Mouse (Mus musculus) embryonic facial prominence, embryonic 10.5 days (tissue): ENCODE measurements around the gene Rpf2. TPM values are rescaled to one million over a fixed set of nuclear protein-coding genes. Genes with fewer than 3 reads are reported as not detected.

ENCODE experiments used
- DNase-seq: peaks from one replicate; pipeline ENCODE4 v3.0.0-alpha.2; 2017; ENCODE audit warnings: low spot score
- H3K27ac ChIP-seq: fragments of 300-500 bp; sonication (generic); replicated peaks from 2 replicates; pipeline ENCODE4 v1.5.1; 2016; ENCODE audit warnings: mild to moderate bottlenecking
- H3K27me3 ChIP-seq: fragments of 300-500 bp; sonication (generic); replicated peaks from 2 replicates; pipeline ENCODE4 v1.6.1; 2016; ENCODE audit warnings: low read depth, mild to moderate bottlenecking; ENCODE audit not compliant: poor library complexity, severe bottlenecking
- H3K36me3 ChIP-seq: fragments of 300-500 bp; sonication (generic); replicated peaks from 2 replicates; pipeline ENCODE4 v1.6.1; 2016; ENCODE audit warnings: mild to moderate bottlenecking, moderate library complexity
- H3K4me1 ChIP-seq: fragments of 300-500 bp; sonication (generic); 2 replicates; pipeline ENCODE4 v1.6.1; 2016
- H3K4me3 ChIP-seq: fragments of 300-500 bp; sonication (generic); 2 replicates; pipeline ENCODE4 v1.5.1; 2016; ENCODE audit warnings: mild to moderate bottlenecking, moderate library complexity
- H3K9me3 ChIP-seq: fragments of 300-500 bp; sonication (generic); 2 replicates; pipeline ENCODE4 v1.6.1; 2016; ENCODE audit warnings: mild to moderate bottlenecking
- WGBS: fragments of 180-500 bp; shearing (Covaris S2); methylation state at CpG from one replicate; pipeline ENCODE4 v1.1.7; 2016; 5-methylcytosine and 5-hydroxymethylcytosine counted together
- polyA plus RNA-seq: library from polyadenylated mRNA; unstranded; fragments of >200 nt; fragmentation: Nextera tagmentation; extraction: Ambion mirVana; gene quantifications from 2 replicates; pipeline ENCODE4 v1.2.1, GENCODE M21; 2016

The Rpf2 gene
- polyA plus RNA-seq: 79.1 and 89.3 TPM in 2 replicates

- peaks cover 12% of the 10 kb centered on the region for H3K4me1 ChIP-seq
These were observed at the start of gene Rpf2 for GRCm38 (mm10) chr10:40246374-40247165. Gene Rpf2, minus strand, starts transcription at chr10:40247036.

DNA sequence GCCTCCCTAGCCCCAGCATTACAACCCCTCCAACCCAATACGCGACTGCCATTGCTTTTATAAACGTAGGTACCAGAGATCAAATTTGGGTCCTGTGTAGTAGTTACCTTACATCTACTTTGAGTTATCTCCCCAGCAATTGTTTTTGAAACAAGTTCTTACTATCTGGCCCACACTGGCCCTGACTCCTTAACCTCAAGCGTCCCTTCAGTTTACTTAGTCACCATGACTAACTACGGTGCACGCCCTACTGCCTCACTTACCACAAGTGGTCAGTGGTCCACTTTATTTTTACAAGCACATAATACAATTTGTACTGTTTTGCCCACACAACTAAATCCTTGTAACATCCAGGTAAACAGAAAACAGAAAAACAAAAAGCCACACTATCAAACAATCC lies 45.8 kb upstream of the Rpf2 start:
- peaks cover 85% of the 10 kb centered on the region for H3K36me3 ChIP-seq
- DNase-seq: no peak

More at GRCm38 (mm10) chr10:40246374-40247165, at the start of gene Rpf2:
- Histone ChIP-seq H3K9me3 (no peaks in the 10 kb centered on the region), H3K27ac (peak within 1 kb of the TSS; percentile 85), H3K27me3 (no peaks in the 10 kb centered on the region), H3K4me3 (peak within 1 kb of the TSS; percentile 78), H3K36me3 (peaks cover 71% of the 10 kb centered on the region)
- DNase-seq: peak; percentile 92
- WGBS: under 1% methylated on average over 54 of the region's 54 CpGs

GRCm38 (mm10) chr10:40286767-40287166 lies 39.9 kb upstream of the Rpf2 start:
- WGBS: 92% methylated on average over 1 of the region's 1 CpGs
- H3K36me3 ChIP-seq: peaks cover 71% of the 10 kb centered on the region
- H3K4me3 ChIP-seq: no peak overlapping the region
- no peaks in the 10 kb centered on the region for H3K27me3 ChIP-seq
- H3K27ac ChIP-seq: no peak overlapping the region
- H3K9me3 ChIP-seq: no peaks in the 10 kb centered on the region
- H3K4me1 ChIP-seq: no peaks in the 10 kb centered on the region
- no peak for DNase-seq

More for the DNA sequence above, 45.8 kb upstream of the Rpf2 start:
- Histone ChIP-seq H3K9me3 (no peaks in the 10 kb centered on the region), H3K27me3 (no peaks in the 10 kb centered on the region), H3K4me1 (peaks cover 2% of the 10 kb centered on the region; the same call in 1 of the 2 replicates), H3K27ac (no peak overlapping the region), H3K4me3 (no peak overlapping the region)
- 89% methylated on average over 6 of the region's 6 CpGs for WGBS

- H3K4me1 ChIP-seq: no peaks in the 10 kb centered on the region
- H3K4me3 ChIP-seq: no peak overlapping the region
- 85% methylated on average over 1 of the region's 1 CpGs for WGBS
- H3K27ac ChIP-seq: no peak overlapping the region
- no peaks in the 10 kb centered on the region for H3K27me3 ChIP-seq
- no peak for DNase-seq
- no peaks in the 10 kb centered on the region for H3K9me3 ChIP-seq
- H3K36me3 ChIP-seq: peaks cover 59% of the 10 kb centered on the region
These were observed 38.7 kb upstream of the Rpf2 start for GRCm38 (mm10) chr10:40285571-40285970.

DNA sequence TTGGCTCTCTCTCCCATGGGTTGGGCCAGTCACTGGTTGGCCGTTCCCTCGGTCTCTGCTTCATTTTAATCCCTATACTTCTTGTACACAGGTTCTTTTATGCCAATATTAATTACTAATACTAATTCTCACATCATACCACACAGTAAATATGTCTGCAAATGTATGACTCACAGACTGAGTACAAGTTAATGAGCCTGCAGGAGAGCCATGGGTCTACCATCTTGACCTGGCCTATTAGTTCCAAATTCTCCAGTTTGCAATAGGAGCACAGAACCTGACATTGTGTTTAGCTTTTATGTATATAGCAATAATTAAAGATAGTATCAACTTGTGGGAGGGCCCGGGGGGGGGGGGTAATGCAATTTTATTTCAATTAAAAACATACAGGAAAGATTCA lies 38.2 kb upstream of the Rpf2 start:
- peaks cover 53% of the 10 kb centered on the region for H3K36me3 ChIP-seq
- H3K4me1 ChIP-seq: no peaks in the 10 kb centered on the region
- 89% methylated on average over 3 of the region's 3 CpGs for WGBS
- DNase-seq: no peak
- H3K9me3 ChIP-seq: no peaks in the 10 kb centered on the region
- no peak overlapping the region for H3K4me3 ChIP-seq
- no peak overlapping the region for H3K27ac ChIP-seq
- H3K27me3 ChIP-seq: no peaks in the 10 kb centered on the region

GRCm38 (mm10) chr10:40284179-40284831 lies 37.5 kb upstream of the Rpf2 start:
- Histone ChIP-seq H3K4me3 (no peak overlapping the region), H3K9me3 (no peaks in the 10 kb centered on the region), H3K27me3 (no peaks in the 10 kb centered on the region), H3K4me1 (no peaks in the 10 kb centered on the region), H3K36me3 (peaks cover 47% of the 10 kb centered on the region), H3K27ac (no peak overlapping the region)
- DNase-seq: no peak
- 85% methylated on average over 10 of the region's 10 CpGs for WGBS

- H3K27me3 ChIP-seq: no peaks in the 10 kb centered on the region
- 90% methylated on average over 9 of the region's 9 CpGs for whole genome bisulfite sequencing
- DNase-seq: no peak
- H3K4me3 ChIP-seq: no peak overlapping the region
- peaks cover 46% of the 10 kb centered on the region for H3K36me3 ChIP-seq
- no peaks in the 10 kb centered on the region for H3K9me3 ChIP-seq
- H3K4me1 ChIP-seq: no peaks in the 10 kb centered on the region
- H3K27ac ChIP-seq: no peak overlapping the region
These were observed 36.8 kb upstream of the Rpf2 start for GRCm38 (mm10) chr10:40283636-40284035.

DNA sequence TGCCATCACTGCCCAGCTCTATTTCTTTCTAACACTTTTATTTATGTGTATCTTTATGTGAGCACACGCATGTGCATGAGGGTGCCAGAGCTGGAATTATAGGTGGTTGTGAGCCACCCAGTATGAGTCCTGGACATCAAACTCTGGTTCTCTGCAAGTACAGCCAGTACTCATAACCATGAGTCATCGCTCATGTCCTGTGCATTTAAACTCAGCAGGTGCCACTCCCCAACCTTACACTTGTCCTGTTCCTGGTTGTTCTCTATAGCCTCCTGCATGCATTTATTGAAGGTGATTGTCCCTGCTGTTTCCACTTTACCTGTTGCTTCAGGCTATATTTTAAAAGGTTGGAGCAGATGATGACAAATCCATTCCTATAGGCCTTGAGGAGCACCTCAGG lies 34.7 kb upstream of the Rpf2 start:
- DNase-seq: no peak
- Histone ChIP-seq H3K27me3 (no peaks in the 10 kb centered on the region), H3K4me3 (no peak overlapping the region), H3K9me3 (no peaks in the 10 kb centered on the region), H3K27ac (no peak overlapping the region), H3K36me3 (peaks cover 35% of the 10 kb centered on the region), H3K4me1 (no peaks in the 10 kb centered on the region)
- 97% methylated on average over 2 of the region's 2 CpGs for WGBS

- DNase-seq: no peak
- Histone ChIP-seq H3K9me3 (no peaks in the 10 kb centered on the region), H3K36me3 (peaks cover 6% of the 10 kb centered on the region), H3K4me1 (no peaks in the 10 kb centered on the region), H3K4me3 (no peak overlapping the region), H3K27ac (no peak overlapping the region), H3K27me3 (no peaks in the 10 kb centered on the region)
- 56% methylated on average over 5 of the region's 5 CpGs for WGBS
These were observed 31.5 kb upstream of the Rpf2 start for GRCm38 (mm10) chr10:40278317-40278716.

DNA sequence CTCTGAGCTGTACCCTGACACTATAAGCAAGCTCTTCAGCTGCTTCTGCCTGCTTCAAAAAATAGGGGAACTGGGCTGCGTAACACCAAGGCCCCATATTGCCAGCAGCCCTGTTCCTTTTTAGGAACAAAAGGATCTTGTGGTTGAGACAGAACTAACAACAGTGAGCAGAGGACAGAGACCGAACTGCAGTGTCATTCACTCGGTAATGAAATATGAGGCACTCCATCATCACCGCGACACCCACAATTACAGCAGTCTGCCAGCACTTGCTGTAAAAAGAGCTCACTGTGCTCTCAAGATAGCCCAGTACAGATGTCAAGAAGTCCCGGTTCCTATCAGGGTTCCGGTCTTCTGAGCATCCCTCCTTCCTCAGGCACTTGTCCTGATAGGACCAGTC lies 29.2 kb upstream of the Rpf2 start:
- WGBS: 73% methylated on average over 7 of the region's 7 CpGs
- H3K36me3 ChIP-seq: no peaks in the 10 kb centered on the region
- no peaks in the 10 kb centered on the region for H3K27me3 ChIP-seq
- H3K9me3 ChIP-seq: no peaks in the 10 kb centered on the region
- DNase-seq: no peak
- H3K4me3 ChIP-seq: no peak overlapping the region
- H3K27ac ChIP-seq: no peak overlapping the region
- H3K4me1 ChIP-seq: no peaks in the 10 kb centered on the region

- no peak for DNase-seq
- Histone ChIP-seq H3K27me3 (no peaks in the 10 kb centered on the region), H3K4me3 (no peak overlapping the region), H3K27ac (no peak overlapping the region), H3K9me3 (no peaks in the 10 kb centered on the region), H3K4me1 (no peaks in the 10 kb centered on the region), H3K36me3 (no peaks in the 10 kb centered on the region)
- 83% methylated on average over 5 of the region's 5 CpGs for WGBS
These were observed 27.1 kb upstream of the Rpf2 start for GRCm38 (mm10) chr10:40273938-40274337.

GRCm38 (mm10) chr10:40271216-40271615 lies 24.4 kb upstream of the Rpf2 start:
- H3K4me3 ChIP-seq: no peak overlapping the region
- no peaks in the 10 kb centered on the region for H3K27me3 ChIP-seq
- H3K4me1 ChIP-seq: no peaks in the 10 kb centered on the region
- H3K36me3 ChIP-seq: no peaks in the 10 kb centered on the region
- no peaks in the 10 kb centered on the region for H3K9me3 ChIP-seq
- no peak overlapping the region for H3K27ac ChIP-seq
- WGBS: 85% methylated on average over 3 of the region's 3 CpGs
- DNase-seq: no peak

GRCm38 (mm10) chr10:40264920-40265319 lies 18.1 kb upstream of the Rpf2 start:
- H3K4me3 ChIP-seq: no peak overlapping the region
- no peaks in the 10 kb centered on the region for H3K9me3 ChIP-seq
- DNase-seq: no peak
- no peaks in the 10 kb centered on the region for H3K27me3 ChIP-seq
- WGBS: 85% methylated on average over 3 of the region's 3 CpGs
- H3K27ac ChIP-seq: no peak overlapping the region
- no peaks in the 10 kb centered on the region for H3K36me3 ChIP-seq
- peaks cover 6% of the 10 kb centered on the region for H3K4me1 ChIP-seq
